Mouse (Mus musculus): ENCODE measurements at regions not wholly inside any gene's neighbourhood (a gene's known extent, or its start where the extent isn't known, plus 50 kb on each side); places are given as distances from the start of the nearest gene placed in this dataset.

DNA sequence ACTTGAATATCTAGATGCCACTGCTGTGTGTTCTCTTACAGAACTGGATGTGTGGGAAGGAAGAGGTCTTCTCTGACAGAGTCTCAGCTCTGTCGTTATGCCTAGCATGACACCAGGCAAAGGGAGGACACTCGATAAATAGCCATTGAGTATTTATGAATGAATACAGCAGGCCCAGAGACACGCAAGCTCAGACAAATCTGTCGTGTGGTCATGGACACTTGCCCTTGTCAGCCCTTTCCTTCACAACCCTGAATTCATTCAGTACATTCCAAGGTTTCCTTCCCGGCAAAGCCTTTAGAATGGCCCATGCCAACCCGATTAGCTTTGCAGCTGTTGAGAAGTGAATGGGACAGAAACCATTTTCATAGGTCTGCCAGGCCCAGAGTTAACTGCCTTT lies 176.1 kb upstream of the 1700066M21Rik start:
- Histone ChIP-seq H3K4me3 (replicated peaks) (no peak overlapping the region), H3K9ac (no peak overlapping the region), H3K9me3 (no peaks in the 10 kb centered on the region), H3K4me2 (no peak overlapping the region), H3K27me3 (replicated peaks) (no peaks in the 10 kb centered on the region), H3K36me3 (no peaks in the 10 kb centered on the region), H3K27ac (no peak overlapping the region), H3K4me1 (no peaks in the 10 kb centered on the region; the same call in 1 of the 2 replicates)
- ATAC-seq (ENCODE audit: insufficient read depth, low FRiP score, low read depth): no peak
- 77% methylated on average over 6 of the region's 6 CpGs for WGBS

DNA sequence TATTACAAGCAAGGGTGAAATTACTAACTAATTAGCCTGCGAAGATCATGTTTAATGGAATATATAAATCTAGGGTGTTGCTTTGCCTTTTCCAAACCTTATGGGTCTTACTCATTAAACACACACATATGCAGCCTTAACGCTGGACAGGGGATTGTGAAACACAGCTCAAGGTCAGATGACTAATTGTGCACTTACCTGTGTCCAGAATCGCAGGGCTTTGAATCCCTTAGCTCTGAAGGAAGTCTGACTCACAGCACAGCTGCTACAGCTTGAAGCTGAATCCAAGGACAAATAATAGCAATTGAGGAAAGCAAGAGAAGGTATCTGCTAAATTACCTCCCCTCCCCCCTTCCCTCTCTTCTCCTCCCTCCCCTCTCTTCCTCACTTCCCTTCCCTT lies 173.1 kb upstream of the 1700066M21Rik start:
- no peaks in the 10 kb centered on the region for H3K27me3 ChIP-seq (replicated peaks)
- WGBS: 38% methylated on average over 3 of the region's 3 CpGs
- H3K4me3 ChIP-seq (replicated peaks): no peak overlapping the region
- H3K4me1 ChIP-seq: no peaks in the 10 kb centered on the region; the same call in 1 of the 2 replicates
- H3K27ac ChIP-seq: no peak overlapping the region
- peak; percentile 60; the same call in 1 of the 2 replicates for ATAC-seq (ENCODE audit: insufficient read depth, low FRiP score, low read depth)
- no peak overlapping the region for H3K4me2 ChIP-seq
- no peaks in the 10 kb centered on the region for H3K36me3 ChIP-seq
- no peak overlapping the region for H3K9ac ChIP-seq
- H3K9me3 ChIP-seq: no peaks in the 10 kb centered on the region

DNA sequence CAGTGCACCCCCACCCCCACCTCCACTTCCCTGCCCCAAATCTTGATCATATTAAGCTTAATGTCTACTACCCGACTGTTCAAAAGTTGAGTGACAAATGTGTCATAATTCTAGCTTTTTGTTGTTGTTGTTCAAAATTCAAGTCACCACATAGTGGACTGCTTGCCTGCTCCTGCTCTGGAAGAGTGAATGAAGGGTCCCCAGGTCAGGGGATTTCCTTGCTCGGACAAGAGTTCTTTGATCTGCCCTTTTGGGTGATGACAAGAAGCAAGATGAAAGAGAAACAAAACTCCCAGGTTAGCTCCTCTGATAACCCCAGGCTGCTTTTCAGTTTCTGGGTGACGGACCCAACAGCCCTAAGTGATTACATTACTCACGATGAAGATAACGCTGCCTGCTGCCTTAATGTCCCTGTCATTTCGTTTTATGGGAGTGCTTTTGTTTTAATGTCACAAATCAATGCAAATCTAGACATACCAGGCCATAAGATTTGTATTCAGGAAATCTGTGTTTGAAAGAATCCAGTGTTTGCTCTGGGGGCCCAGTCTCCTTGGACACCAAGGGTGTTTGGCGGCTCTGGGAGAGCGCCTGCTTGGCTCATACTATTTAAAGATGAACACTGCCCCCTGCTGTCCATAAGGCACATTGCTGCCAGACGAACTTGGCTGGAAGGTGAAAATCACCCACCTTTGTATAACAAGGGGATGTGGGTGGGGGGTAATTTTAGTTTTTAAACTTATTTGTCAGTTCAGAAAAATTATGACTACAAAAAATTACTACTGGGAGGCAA lies 172.0 kb upstream of the 1700066M21Rik start:
- Histone ChIP-seq H3K27ac (no peak overlapping the region), H3K4me1 (no peaks in the 10 kb centered on the region; the same call in 1 of the 2 replicates), H3K4me3 (replicated peaks) (no peak overlapping the region), H3K27me3 (replicated peaks) (no peaks in the 10 kb centered on the region), H3K9me3 (no peaks in the 10 kb centered on the region), H3K36me3 (no peaks in the 10 kb centered on the region), H3K9ac (no peak overlapping the region), H3K4me2 (peak overlapping the region; percentile 40)
- 7% methylated on average over 9 of the region's 9 CpGs for WGBS
- ATAC-seq (ENCODE audit: insufficient read depth, low FRiP score, low read depth): peak; percentile 47; the same call in 1 of the 2 replicates

DNA sequence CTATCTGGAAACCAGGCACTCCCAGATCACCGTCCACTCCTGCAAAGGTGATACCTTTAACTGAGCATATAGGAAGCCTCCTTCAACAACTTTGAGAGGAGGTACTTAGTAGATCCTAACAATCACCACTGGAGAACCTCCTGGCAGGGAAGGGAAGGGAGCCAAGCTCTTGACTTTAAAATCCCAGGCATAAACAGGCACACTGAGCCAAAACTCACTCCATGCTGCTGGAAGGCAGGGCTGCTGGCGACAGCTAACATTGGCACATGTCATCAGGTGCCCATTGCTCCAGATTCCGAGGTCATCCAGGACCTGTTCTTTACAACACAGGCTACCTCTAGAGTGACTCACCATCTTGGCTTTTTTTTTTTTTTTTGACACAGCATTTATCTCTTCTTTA lies 170.9 kb upstream of the 1700066M21Rik start:
- Histone ChIP-seq H3K4me2 (no peak overlapping the region), H3K27ac (no peak overlapping the region), H3K4me3 (replicated peaks) (no peak overlapping the region), H3K9me3 (no peaks in the 10 kb centered on the region), H3K36me3 (no peaks in the 10 kb centered on the region), H3K4me1 (no peaks in the 10 kb centered on the region; the same call in 1 of the 2 replicates), H3K27me3 (replicated peaks) (no peaks in the 10 kb centered on the region), H3K9ac (no peak overlapping the region)
- 78% methylated on average over 3 of the region's 3 CpGs for WGBS
- ATAC-seq (ENCODE audit: insufficient read depth, low FRiP score, low read depth): no peak

DNA sequence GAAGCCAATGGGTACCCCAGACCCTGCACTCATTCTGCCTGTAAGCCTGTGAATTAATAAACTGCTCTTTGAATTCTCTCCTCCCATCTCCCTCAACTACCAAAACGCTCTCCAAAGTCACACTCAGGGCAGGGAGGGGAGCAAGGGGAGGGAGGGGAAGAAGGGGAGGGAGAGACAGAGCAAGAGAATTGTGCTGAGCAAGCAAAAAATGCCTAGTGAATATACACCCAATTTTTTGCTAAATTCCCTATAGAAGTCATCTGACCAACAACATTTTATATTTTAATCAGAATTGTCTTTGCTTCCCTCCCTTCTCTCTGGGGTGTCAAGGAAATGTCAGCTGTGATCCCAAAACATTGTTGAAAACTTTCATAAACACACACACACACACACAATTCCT lies 170.5 kb upstream of the 1700066M21Rik start:
- WGBS: 21% methylated on average over 1 of the region's 1 CpGs
- Histone ChIP-seq H3K4me3 (replicated peaks) (no peak overlapping the region), H3K9me3 (no peaks in the 10 kb centered on the region), H3K9ac (no peak overlapping the region), H3K27me3 (replicated peaks) (no peaks in the 10 kb centered on the region), H3K4me1 (no peaks in the 10 kb centered on the region; the same call in 1 of the 2 replicates), H3K4me2 (no peak overlapping the region), H3K27ac (no peak overlapping the region), H3K36me3 (no peaks in the 10 kb centered on the region)
- no peak for ATAC-seq (ENCODE audit: insufficient read depth, low FRiP score, low read depth)

DNA sequence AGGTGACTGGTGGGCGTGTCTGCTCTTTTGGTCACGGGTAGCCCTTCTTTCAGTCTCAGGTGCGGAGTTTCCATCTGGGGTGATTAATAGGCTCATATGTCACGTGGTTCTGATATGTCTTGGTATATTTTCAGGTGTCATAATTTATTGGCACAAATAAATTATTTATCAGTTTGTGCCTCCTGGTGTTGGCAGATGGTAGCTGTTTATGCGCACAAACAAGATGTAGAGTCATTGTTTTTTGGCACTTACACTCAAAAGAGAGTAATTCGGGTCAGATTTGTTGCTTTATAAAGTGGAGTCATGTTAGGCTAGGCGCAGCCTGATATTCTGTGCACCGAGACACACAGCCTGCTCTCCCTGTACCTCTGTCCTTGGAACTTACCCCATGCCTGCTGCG lies 169.0 kb upstream of the 1700066M21Rik start:
- H3K9me3 ChIP-seq: no peaks in the 10 kb centered on the region
- H3K9ac ChIP-seq: no peak overlapping the region
- H3K4me1 ChIP-seq: no peaks in the 10 kb centered on the region; the same call in 1 of the 2 replicates
- WGBS: 78% methylated on average over 9 of the region's 9 CpGs
- no peak for ATAC-seq (ENCODE audit: insufficient read depth, low FRiP score, low read depth)
- no peaks in the 10 kb centered on the region for H3K27me3 ChIP-seq (replicated peaks)
- no peak overlapping the region for H3K4me3 ChIP-seq (replicated peaks)
- H3K27ac ChIP-seq: no peak overlapping the region
- no peaks in the 10 kb centered on the region for H3K36me3 ChIP-seq
- no peak overlapping the region for H3K4me2 ChIP-seq

DNA sequence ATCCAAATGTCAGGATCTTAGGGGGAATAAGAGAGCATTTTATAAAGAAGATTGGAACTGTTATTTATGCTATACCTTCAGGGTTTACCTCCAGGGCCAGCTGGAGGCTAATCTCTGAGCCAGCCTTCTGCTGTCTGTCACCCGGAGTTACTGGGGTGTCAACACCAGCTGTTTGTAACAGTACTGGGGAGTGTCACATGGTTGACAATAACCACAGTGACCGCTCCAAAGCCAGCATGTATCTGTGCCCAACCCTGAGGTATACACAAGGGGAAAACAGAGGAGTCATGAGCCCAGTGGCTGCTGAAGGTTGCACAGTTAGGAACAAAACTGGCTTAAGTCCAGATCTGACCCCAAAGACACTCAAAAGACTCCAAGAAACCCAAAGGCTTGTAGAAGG lies 168.1 kb upstream of the 1700066M21Rik start:
- H3K4me3 ChIP-seq (replicated peaks): no peak overlapping the region
- H3K27ac ChIP-seq: no peak overlapping the region

DNA sequence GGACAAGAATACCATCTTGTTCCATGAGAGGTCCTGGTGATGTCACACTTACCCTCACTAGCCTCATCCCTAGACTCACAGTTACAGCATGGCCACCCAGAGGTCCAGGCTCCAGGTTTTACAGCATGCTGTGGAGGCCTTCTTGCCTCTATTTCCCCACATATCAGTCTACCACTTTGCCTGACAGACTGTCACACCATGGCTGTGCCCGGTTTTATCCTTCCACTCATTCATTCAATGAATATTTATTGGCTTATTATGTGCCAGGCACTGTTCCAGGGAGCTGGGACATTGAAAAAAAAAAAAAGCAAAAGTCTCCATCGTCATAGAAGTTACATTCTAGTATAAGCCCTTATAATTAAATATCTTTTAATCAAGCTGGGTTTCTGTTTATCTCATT lies 166.4 kb upstream of the 1700066M21Rik start:
- WGBS: 74% methylated on average over 2 of the region's 2 CpGs
- Histone ChIP-seq H3K9me3 (no peaks in the 10 kb centered on the region), H3K9ac (no peak overlapping the region), H3K27ac (no peak overlapping the region), H3K36me3 (no peaks in the 10 kb centered on the region), H3K4me3 (replicated peaks) (no peak overlapping the region), H3K27me3 (replicated peaks) (no peaks in the 10 kb centered on the region), H3K4me2 (no peak overlapping the region), H3K4me1 (no peaks in the 10 kb centered on the region)
- no peak for ATAC-seq (ENCODE audit: insufficient read depth, low FRiP score, low read depth)

More for the DNA sequence above, 168.1 kb upstream of the 1700066M21Rik start:
- no peaks in the 10 kb centered on the region; the same call in 1 of the 2 replicates for H3K4me1 ChIP-seq
- ATAC-seq (ENCODE audit: insufficient read depth, low FRiP score, low read depth): no peak
- no peak overlapping the region for H3K9ac ChIP-seq
- no peak overlapping the region for H3K4me2 ChIP-seq
- 48% methylated on average over 2 of the region's 2 CpGs for WGBS
- no peaks in the 10 kb centered on the region for H3K27me3 ChIP-seq (replicated peaks)
- no peaks in the 10 kb centered on the region for H3K36me3 ChIP-seq
- no peaks in the 10 kb centered on the region for H3K9me3 ChIP-seq

DNA sequence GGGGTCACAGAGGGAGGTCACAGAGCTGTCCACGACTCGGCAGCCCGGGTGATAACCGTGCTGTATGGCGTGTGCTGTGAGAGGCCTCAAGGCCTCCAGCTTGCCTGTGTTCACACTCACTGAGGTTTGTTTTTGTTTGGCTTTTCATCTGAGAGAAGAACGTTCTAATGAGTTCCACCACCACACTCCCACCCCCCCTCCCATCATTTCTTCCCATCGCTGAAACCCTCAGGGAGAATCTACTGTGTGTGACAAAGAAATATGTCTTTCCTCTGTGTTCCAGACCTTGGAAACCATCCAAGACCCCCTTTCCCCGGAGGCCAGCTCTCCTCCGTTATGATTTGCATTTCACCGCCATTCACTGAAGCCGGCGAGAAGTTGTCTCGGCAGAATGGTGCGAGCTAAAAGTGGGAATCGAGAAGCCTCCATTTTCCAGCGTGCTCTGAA lies 164.0 kb upstream of the 1700066M21Rik start:
- H3K4me2 ChIP-seq: no peak overlapping the region
- H3K4me3 ChIP-seq (replicated peaks): no peak overlapping the region
- H3K27ac ChIP-seq: no peak overlapping the region
- H3K36me3 ChIP-seq: no peaks in the 10 kb centered on the region
- WGBS: 37% methylated on average over 16 of the region's 16 CpGs
- no peaks in the 10 kb centered on the region for H3K9me3 ChIP-seq
- ATAC-seq (ENCODE audit: insufficient read depth, low FRiP score, low read depth): 0 out of 2 replicates have a peak, but pooled peaks have one; percentile 22
- H3K4me1 ChIP-seq: no peaks in the 10 kb centered on the region
- no peaks in the 10 kb centered on the region for H3K27me3 ChIP-seq (replicated peaks)
- H3K9ac ChIP-seq: no peak overlapping the region

DNA sequence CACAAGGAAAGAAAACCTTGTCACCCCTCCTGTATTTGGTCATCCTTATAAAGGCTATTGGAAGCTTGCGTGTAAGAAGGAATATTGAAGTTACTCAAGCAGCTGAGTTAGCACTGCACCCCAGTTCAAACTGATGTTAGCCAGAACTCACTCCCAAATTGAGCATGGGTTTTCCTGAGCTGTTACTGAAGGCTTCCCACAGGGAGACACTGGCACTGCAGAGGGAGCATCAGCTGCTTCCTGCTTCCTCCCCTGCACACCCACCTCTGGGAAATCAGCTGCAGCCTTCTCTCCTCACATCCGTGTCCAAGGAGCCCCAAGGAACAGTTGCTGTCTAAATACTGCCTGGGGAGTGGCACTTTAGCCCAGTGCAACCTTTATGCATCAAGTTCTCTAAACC lies 163.2 kb upstream of the 1700066M21Rik start:
- ATAC-seq (ENCODE audit: insufficient read depth, low FRiP score, low read depth): no peak
- Histone ChIP-seq H3K36me3 (no peaks in the 10 kb centered on the region), H3K4me1 (no peaks in the 10 kb centered on the region), H3K9ac (no peak overlapping the region), H3K4me2 (no peak overlapping the region), H3K4me3 (replicated peaks) (no peak overlapping the region), H3K9me3 (no peaks in the 10 kb centered on the region), H3K27ac (no peak overlapping the region), H3K27me3 (replicated peaks) (no peaks in the 10 kb centered on the region)
- WGBS: 45% methylated on average over 2 of the region's 2 CpGs

DNA sequence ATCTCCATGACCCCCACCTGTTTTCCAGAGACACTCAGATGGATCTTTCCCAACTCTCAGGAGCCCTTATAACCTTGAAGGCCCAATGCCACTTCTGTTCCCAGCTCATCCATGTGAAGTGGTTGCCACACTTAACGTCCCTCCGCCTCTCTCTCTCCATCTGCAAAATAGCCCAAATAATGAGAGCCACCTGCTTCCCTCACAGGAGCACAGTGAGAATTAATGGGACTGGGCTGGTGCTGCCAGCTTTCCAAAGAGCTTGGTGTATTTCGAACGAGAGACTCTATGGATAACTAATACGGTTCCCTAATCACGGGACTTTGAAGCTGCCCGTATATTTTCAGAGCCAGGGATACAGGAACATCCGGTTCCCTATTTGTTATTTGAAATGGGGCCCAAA lies 159.8 kb upstream of the 1700066M21Rik start:
- H3K27me3 ChIP-seq (replicated peaks): no peaks in the 10 kb centered on the region
- no peak overlapping the region for H3K4me2 ChIP-seq
- H3K4me1 ChIP-seq: no peaks in the 10 kb centered on the region
- 74% methylated on average over 8 of the region's 8 CpGs for WGBS
- no peaks in the 10 kb centered on the region for H3K36me3 ChIP-seq
- no peaks in the 10 kb centered on the region for H3K9me3 ChIP-seq
- no peak overlapping the region for H3K9ac ChIP-seq
- H3K27ac ChIP-seq: no peak overlapping the region
- no peak overlapping the region for H3K4me3 ChIP-seq (replicated peaks)
- ATAC-seq (ENCODE audit: insufficient read depth, low FRiP score, low read depth): no peak

DNA sequence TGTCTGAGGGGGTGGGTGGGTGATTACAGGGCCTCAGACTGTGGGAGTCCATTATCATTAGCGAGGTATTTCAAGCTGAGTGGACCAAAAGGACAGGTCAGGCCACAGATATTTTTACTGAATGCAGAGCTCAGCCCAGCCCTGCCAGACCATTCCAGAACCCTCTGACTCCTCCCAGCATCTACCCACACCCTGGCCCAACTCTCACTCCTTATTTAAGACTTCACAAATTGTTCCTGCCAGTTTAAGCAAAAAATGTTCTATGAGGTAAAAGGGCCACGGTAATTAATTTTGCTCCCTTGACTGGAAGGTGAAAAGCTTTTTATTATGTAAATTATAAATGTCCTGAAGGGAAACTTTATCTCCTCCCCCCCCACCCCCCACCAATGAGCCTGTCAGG lies 159.3 kb upstream of the 1700066M21Rik start:
- no peak for ATAC-seq (ENCODE audit: insufficient read depth, low FRiP score, low read depth)
- 63% methylated on average over 2 of the region's 2 CpGs for WGBS

More for the DNA sequence above, 159.3 kb upstream of the 1700066M21Rik start:
- Histone ChIP-seq H3K27me3 (replicated peaks) (no peaks in the 10 kb centered on the region), H3K4me3 (replicated peaks) (no peak overlapping the region), H3K4me1 (no peaks in the 10 kb centered on the region), H3K27ac (no peak overlapping the region), H3K9me3 (no peaks in the 10 kb centered on the region), H3K36me3 (no peaks in the 10 kb centered on the region), H3K4me2 (no peak overlapping the region), H3K9ac (no peak overlapping the region)

Data from stomach, embryonic 15.5 days (tissue).